Mouse (Mus musculus): ENCODE results near the gene Ccl24.

Gene Ccl24

GRCm38 (mm10) chr5:135544865-135545797, 27.7 kb downstream of the Ccl24 start, which contains the start of gene Hip1:
Hip1 (minus strand) TSS chr5:135545120.
- peak; percentile 100 for DNase-seq (ENCODE audit: low spot score in 2 of 2)

- DNase-seq (ENCODE audit: low spot score in 2 of 2): peak; percentile 13 to 33
Observed at GRCm38 (mm10) chr5:135544032-135544558, 28.8 kb downstream of the Ccl24 start.

- no peak for DNase-seq (ENCODE audit: low spot score in 2 of 2)
Observed at GRCm38 (mm10) chr5:135537794-135538214, 35.0 kb downstream of the Ccl24 start.

GRCm38 (mm10) chr5:135537326-135537725, 35.5 kb downstream of the Ccl24 start:
- no peak for DNase-seq (ENCODE audit: low spot score in 2 of 2)

- DNase-seq (ENCODE audit: low spot score in 2 of 2): no peak
Observed at GRCm38 (mm10) chr5:135535867-135536266, 37.0 kb downstream of the Ccl24 start.

- no peak for DNase-seq (ENCODE audit: low spot score in 2 of 2)
Observed at GRCm38 (mm10) chr5:135533431-135533830, 39.4 kb downstream of the Ccl24 start.

GRCm38 (mm10) chr5:135531306-135531845, 41.5 kb downstream of the Ccl24 start:
- no peak for DNase-seq (ENCODE audit: low spot score in 2 of 2)

GRCm38 (mm10) chr5:135529964-135530363, 42.9 kb downstream of the Ccl24 start:
- DNase-seq (ENCODE audit: low spot score in 2 of 2): no peak

GRCm38 (mm10) chr5:135529310-135529709, 43.5 kb downstream of the Ccl24 start:
- DNase-seq (ENCODE audit: low spot score in 2 of 2): no peak

- DNase-seq (ENCODE audit: low spot score in 2 of 2): no peak
Observed at GRCm38 (mm10) chr5:135527986-135528385, 44.9 kb downstream of the Ccl24 start.

- DNase-seq (ENCODE audit: low spot score in 2 of 2): no peak
Observed at GRCm38 (mm10) chr5:135524660-135525560, 47.9 kb downstream of the Ccl24 start.

GRCm38 (mm10) chr5:135524087-135524486, 48.8 kb downstream of the Ccl24 start:
- no peak for DNase-seq (ENCODE audit: low spot score in 2 of 2)

GRCm38 (mm10) chr5:135522111-135522722, 50.6 kb downstream of the Ccl24 start:
- no peak for DNase-seq (ENCODE audit: low spot score in 2 of 2)
